Mouse (Mus musculus): Measurements from ENCODE around the gene Rpgr. TPM values are rescaled to one million over a fixed set of nuclear protein-coding genes. Genes with fewer than 3 reads are reported as not detected.

Rpgr gene
- 4.3 and 5.1 TPM in 2 replicates for polyA plus RNA-seq (2015; fragmentation: Nextera tagmentation; extraction: Ambion mirVana)

GRCm38 (mm10) chrX:10216410-10216949 is at the start of gene Rpgr:
TSS of gene Rpgr (minus strand) at chrX:10216920.
- Histone ChIP-seq H3K27ac (replicated peaks) (peak within 1 kb of the TSS; percentile 85), H3K4me1 (replicated peaks; ENCODE audit: control insufficient read depth, insufficient read depth) (no peaks in the 10 kb centered on the region), H3K4me2 (replicated peaks; ENCODE audit: low read depth) (peak within 1 kb of the TSS; percentile 42), H3K27me3 (ENCODE audit: control insufficient read depth, insufficient read depth, low read length) (no peaks in the 10 kb centered on the region), H3K36me3 (ENCODE audit: control insufficient read depth, insufficient read depth, low read length) (no peaks in the 10 kb centered on the region), H3K4me3 (ENCODE audit: low read depth, low read length) (peak within 1 kb of the TSS; percentile 53), H3K9me3 (ENCODE audit: control insufficient read depth, low read length) (no peaks in the 10 kb centered on the region), H3K9ac (ENCODE audit: low read length) (peak within 1 kb of the TSS; percentile 63)
- ATAC-seq (ENCODE audit: low FRiP score, low TSS enrichment) (peak; percentile 99), DNase-seq (ENCODE audit: low spot score) (peak; percentile 91)
- 11% methylated on average over 37 of the region's 47 CpGs for WGBS
- TF ChIP-seq EP300 (optimal IDR thresholded peaks at IDR 0.05), result no peak
- peak; percentile 85 for TF ChIP-seq CTCF (IDR thresholded peaks at IDR 0.05; ENCODE audit: low read depth)

GRCm38 (mm10) chrX:10258260-10258659 is 41.5 kb upstream of the Rpgr start:
- H3K4me1 ChIP-seq (replicated peaks; ENCODE audit: control insufficient read depth, insufficient read depth), result no peaks in the 10 kb centered on the region
- H3K4me2 ChIP-seq (replicated peaks; ENCODE audit: low read depth), result no peak overlapping the region
- no peak overlapping the region for H3K27ac ChIP-seq (replicated peaks)
- no peak overlapping the region for H3K4me3 ChIP-seq (ENCODE audit: low read depth, low read length)
- H3K9ac ChIP-seq (ENCODE audit: low read length), result no peak overlapping the region
- 61% methylated on average over 5 of the region's 5 CpGs for WGBS
- DNase-seq (ENCODE audit: low spot score) (no peak), ATAC-seq (ENCODE audit: low FRiP score, low TSS enrichment) (no peak)
- TF ChIP-seq CTCF (IDR thresholded peaks at IDR 0.05; ENCODE audit: low read depth), result no peak
- TF ChIP-seq EP300 (optimal IDR thresholded peaks at IDR 0.05), result no peak
- no peaks in the 10 kb centered on the region for H3K9me3 ChIP-seq (ENCODE audit: control insufficient read depth, low read length)
- no peaks in the 10 kb centered on the region for H3K27me3 ChIP-seq (ENCODE audit: control insufficient read depth, insufficient read depth, low read length)
- no peaks in the 10 kb centered on the region for H3K36me3 ChIP-seq (ENCODE audit: control insufficient read depth, insufficient read depth, low read length)

- DNase-seq (ENCODE audit: low spot score), result no peak
- no peak for ATAC-seq (ENCODE audit: low FRiP score, low TSS enrichment)
Observed at GRCm38 (mm10) chrX:10257774-10258173, 41.1 kb upstream of the Rpgr start.

GRCm38 (mm10) chrX:10251852-10252504 is 35.3 kb upstream of the Rpgr start, which contains the start of gene Otc:
TSS of gene Otc (plus strand) at chrX:10252305.
- DNase-seq (ENCODE audit: low spot score), result no peak
- TF ChIP-seq EP300 (optimal IDR thresholded peaks at IDR 0.05) (no peak), CTCF (IDR thresholded peaks at IDR 0.05; ENCODE audit: low read depth) (no peak)
- WGBS, result 59% methylated on average over 2 of the region's 2 CpGs
- no peaks in the 10 kb centered on the region for H3K4me1 ChIP-seq (replicated peaks; ENCODE audit: control insufficient read depth, insufficient read depth)
- no peak within 1 kb of the TSS for H3K27ac ChIP-seq (replicated peaks)
- ATAC-seq (ENCODE audit: low FRiP score, low TSS enrichment), result no peak
- H3K36me3 ChIP-seq (ENCODE audit: control insufficient read depth, insufficient read depth, low read length), result no peaks in the 10 kb centered on the region
- no peaks in the 10 kb centered on the region for H3K27me3 ChIP-seq (ENCODE audit: control insufficient read depth, insufficient read depth, low read length)
- no peak within 1 kb of the TSS for H3K4me2 ChIP-seq (replicated peaks; ENCODE audit: low read depth)
- no peaks in the 10 kb centered on the region for H3K9me3 ChIP-seq (ENCODE audit: control insufficient read depth, low read length)
- H3K9ac ChIP-seq (ENCODE audit: low read length), result no peak within 1 kb of the TSS
- H3K4me3 ChIP-seq (ENCODE audit: low read depth, low read length), result no peak within 1 kb of the TSS

More at GRCm38 (mm10) chrX:10257774-10258173, 41.1 kb upstream of the Rpgr start:
- Histone ChIP-seq H3K9ac (ENCODE audit: low read length) (no peak overlapping the region), H3K4me1 (replicated peaks; ENCODE audit: control insufficient read depth, insufficient read depth) (no peaks in the 10 kb centered on the region), H3K27me3 (ENCODE audit: control insufficient read depth, insufficient read depth, low read length) (no peaks in the 10 kb centered on the region), H3K27ac (replicated peaks) (no peak overlapping the region), H3K36me3 (ENCODE audit: control insufficient read depth, insufficient read depth, low read length) (no peaks in the 10 kb centered on the region), H3K9me3 (ENCODE audit: control insufficient read depth, low read length) (no peaks in the 10 kb centered on the region), H3K4me3 (ENCODE audit: low read depth, low read length) (no peak overlapping the region), H3K4me2 (replicated peaks; ENCODE audit: low read depth) (no peak overlapping the region)
- 65% methylated on average over 1 of the region's 1 CpGs for WGBS
- no peak for TF ChIP-seq EP300 (optimal IDR thresholded peaks at IDR 0.05)
- TF ChIP-seq CTCF (IDR thresholded peaks at IDR 0.05; ENCODE audit: low read depth), result no peak

- no peak for ATAC-seq (ENCODE audit: low FRiP score, low TSS enrichment)
- Histone ChIP-seq H3K36me3 (ENCODE audit: control insufficient read depth, insufficient read depth, low read length) (no peaks in the 10 kb centered on the region), H3K27me3 (ENCODE audit: control insufficient read depth, insufficient read depth, low read length) (no peaks in the 10 kb centered on the region), H3K27ac (replicated peaks) (no peak overlapping the region), H3K9me3 (ENCODE audit: control insufficient read depth, low read length) (no peaks in the 10 kb centered on the region), H3K9ac (ENCODE audit: low read length) (no peak overlapping the region), H3K4me2 (replicated peaks; ENCODE audit: low read depth) (no peak overlapping the region), H3K4me3 (ENCODE audit: low read depth, low read length) (no peak overlapping the region), H3K4me1 (replicated peaks; ENCODE audit: control insufficient read depth, insufficient read depth) (no peaks in the 10 kb centered on the region)
- DNase-seq (ENCODE audit: low spot score), result no peak
- TF ChIP-seq EP300 (optimal IDR thresholded peaks at IDR 0.05), result no peak
- TF ChIP-seq CTCF (IDR thresholded peaks at IDR 0.05; ENCODE audit: low read depth), result no peak
Observed at GRCm38 (mm10) chrX:10251357-10251756, 34.6 kb upstream of the Rpgr start.

GRCm38 (mm10) chrX:10243916-10244315 is 27.2 kb upstream of the Rpgr start:
- 68% methylated on average over 3 of the region's 3 CpGs for WGBS
- DNase-seq (ENCODE audit: low spot score), result no peak
- Histone ChIP-seq H3K27me3 (ENCODE audit: control insufficient read depth, insufficient read depth, low read length) (no peaks in the 10 kb centered on the region), H3K27ac (replicated peaks) (no peak overlapping the region), H3K4me1 (replicated peaks; ENCODE audit: control insufficient read depth, insufficient read depth) (no peaks in the 10 kb centered on the region), H3K9ac (ENCODE audit: low read length) (no peak overlapping the region), H3K36me3 (ENCODE audit: control insufficient read depth, insufficient read depth, low read length) (no peaks in the 10 kb centered on the region), H3K9me3 (ENCODE audit: control insufficient read depth, low read length) (no peaks in the 10 kb centered on the region), H3K4me3 (ENCODE audit: low read depth, low read length) (no peak overlapping the region), H3K4me2 (replicated peaks; ENCODE audit: low read depth) (no peak overlapping the region)
- no peak for ATAC-seq (ENCODE audit: low FRiP score, low TSS enrichment)
- TF ChIP-seq CTCF (IDR thresholded peaks at IDR 0.05; ENCODE audit: low read depth), result no peak
- TF ChIP-seq EP300 (optimal IDR thresholded peaks at IDR 0.05), result no peak

Data from stomach, postnatal 0 days (tissue).